Comparison of ENCODE assay signal across 8 mouse cellular contexts in the genomic region with DNA sequence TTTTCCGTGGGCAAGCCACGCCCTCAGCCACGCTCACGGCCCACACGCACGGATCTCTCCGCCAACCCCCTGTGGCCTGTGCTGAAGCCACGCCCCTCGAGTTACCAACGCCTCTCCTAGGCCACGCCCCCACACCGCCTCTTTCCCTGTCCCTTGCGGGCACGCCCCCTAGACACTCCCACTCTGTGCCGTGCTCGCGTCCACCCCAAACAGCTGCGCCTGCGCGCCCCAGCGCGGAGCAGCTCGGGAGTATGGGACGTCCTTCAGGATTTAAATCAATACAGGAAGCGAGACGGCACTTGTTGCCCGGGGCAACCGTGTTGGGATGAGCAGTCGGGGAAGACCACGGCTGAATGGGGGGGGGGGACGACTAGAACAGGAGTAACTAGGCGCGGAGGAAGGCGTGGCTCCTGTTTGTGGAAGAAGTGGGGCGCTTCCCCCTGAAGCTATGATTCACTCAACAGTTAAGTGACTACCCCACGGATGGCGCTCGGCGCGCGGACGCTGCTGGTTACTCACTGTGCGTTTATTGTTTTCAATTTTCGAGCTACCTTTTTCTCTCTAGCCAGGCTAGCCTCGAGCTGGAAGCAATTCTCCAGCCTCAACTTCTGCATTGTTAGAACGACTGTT. TPM values are rescaled to one million over a fixed set of nuclear protein-coding genes. Genes with fewer than 3 reads are reported as not detected.
DNase-seq lines count a peak whose midpoint lies in the region; ATAC-seq and TF ChIP-seq lines count a peak whose summit lies in the region.

No protein-coding gene starts in this region.

- no peaks in the 10 kb centered on the region for H3K27me3 ChIP-seq in G1E (ENCODE audit: insufficient read depth, low read length)
- H3K27me3 ChIP-seq in cerebellum, adult 2 months (ENCODE audit: control insufficient read depth, insufficient read depth, low read length) = no peaks in the 10 kb centered on the region
- H3K27me3 ChIP-seq in forebrain, postnatal 0 days (ENCODE audit: insufficient read depth, low read length) = no peaks in the 10 kb centered on the region
- no peaks in the 10 kb centered on the region for H3K27me3 ChIP-seq in lung, embryonic 15.5 days

- H3K27ac ChIP-seq in cerebellum, adult 2 months (ENCODE audit: insufficient read depth, low read length) = no peak overlapping the region
- peak overlapping the region; percentile 87 for H3K27ac ChIP-seq in forebrain, postnatal 0 days (ENCODE audit: low read depth, low read length)
- peak overlapping the region; percentile 73 for H3K27ac ChIP-seq in lung, embryonic 15.5 days

- 1% methylated on average over 46 of the region's 46 CpGs for WGBS in cerebellum, adult 2 months
- 1% methylated on average over 45 of the region's 46 CpGs for WGBS in forebrain, postnatal 0 days
- WGBS in lung, embryonic 15.5 days = under 1% methylated on average over 45 of the region's 46 CpGs

- peak overlapping the region; percentile 92 for H3K4me2 ChIP-seq in forebrain, postnatal 0 days (ENCODE audit: low read depth)
- peak overlapping the region; percentile 80 for H3K4me2 ChIP-seq in lung, embryonic 15.5 days

- H3K4me3 ChIP-seq in G1E (ENCODE audit: low read depth, low read length) = peak overlapping the region; percentile 85
- peak overlapping the region; percentile 58 for H3K4me3 ChIP-seq in cerebellum, adult 2 months (replicated peaks; ENCODE audit: insufficient read depth, low read depth, low read length)
- peak overlapping the region; percentile 71 for H3K4me3 ChIP-seq in forebrain, postnatal 0 days (ENCODE audit: low read depth, low read length)
- H3K4me3 ChIP-seq in lung, embryonic 15.5 days = peak overlapping the region; percentile 71

- peaks cover 38% of the 10 kb centered on the region for H3K36me3 ChIP-seq in G1E (replicated peaks)
- peaks cover 11% of the 10 kb centered on the region; the same call in 1 of the 2 replicates for H3K36me3 ChIP-seq in forebrain, postnatal 0 days (ENCODE audit: insufficient read depth)
- peaks cover 15% of the 10 kb centered on the region for H3K36me3 ChIP-seq in lung, embryonic 15.5 days

- H3K9me3 ChIP-seq in G1E (replicated peaks) = no peaks in the 10 kb centered on the region
- no peaks in the 10 kb centered on the region for H3K9me3 ChIP-seq in forebrain, postnatal 0 days (ENCODE audit: low read length)
- H3K9me3 ChIP-seq in lung, embryonic 15.5 days = no peaks in the 10 kb centered on the region

- no peak for TF ChIP-seq POLR2A in cerebellum, adult 2 months (IDR thresholded peaks at IDR 0.05; ENCODE audit: borderline replicate concordance, insufficient read depth, low read length)

- DNase-seq in G1E (ENCODE audit: low spot score) = peak; percentile 84
- peak; percentile 100 for DNase-seq in cerebellum, adult 2 months
- DNase-seq in forebrain, postnatal 0 days = peak; percentile 100
- DNase-seq in heart, postnatal 4 days = peak; percentile 100
- peak; percentile 100 for DNase-seq in layer of hippocampus, adult 8-10 months (ENCODE audit: low spot score in 2 of 2)
- peak; percentile 100 for DNase-seq in ovary, adult 18-20 months (ENCODE audit: low spot score)
- DNase-seq in thymus, postnatal 0 days (ENCODE audit: low spot score) = peak; percentile 100

- H3K4me1 ChIP-seq in G1E (ENCODE audit: insufficient read depth, low read depth, low read length) = peaks cover 75% of the 10 kb centered on the region
- H3K4me1 ChIP-seq in cerebellum, adult 2 months (ENCODE audit: control insufficient read depth, insufficient read depth, low read length) = peaks cover 4% of the 10 kb centered on the region; the same call in 1 of the 2 replicates
- H3K4me1 ChIP-seq in forebrain, postnatal 0 days (ENCODE audit: insufficient read depth) = peaks cover 22% of the 10 kb centered on the region
- H3K4me1 ChIP-seq in lung, embryonic 15.5 days = peaks cover 33% of the 10 kb centered on the region

- peak; percentile 78 for ATAC-seq in G1E (ENCODE audit: extremely low read depth, insufficient number of reproducible peaks, low FRiP score, poor library complexity, severe bottlenecking)
- ATAC-seq in forebrain, postnatal 0 days = peak; percentile 98
- ATAC-seq in lung, embryonic 15.5 days (ENCODE audit: borderline replicate concordance, extremely low read depth, low FRiP score, low TSS enrichment) = peak; percentile 95

- TF ChIP-seq CTCF in G1E (IDR thresholded peaks at IDR 0.05; ENCODE audit: low read depth, low read length) = no peak
- no peak for TF ChIP-seq CTCF in cerebellum, adult 2 months (IDR thresholded peaks at IDR 0.05; ENCODE audit: borderline replicate concordance, insufficient read depth, low read depth, low read length)
- peak; percentile 32; the same call in 1 of the 2 replicates for TF ChIP-seq CTCF in forebrain, postnatal 0 days (IDR thresholded peaks at IDR 0.05; ENCODE audit: low read depth)

- peak overlapping the region; percentile 81 for H3K9ac ChIP-seq in forebrain, postnatal 0 days
- H3K9ac ChIP-seq in lung, embryonic 15.5 days = peak overlapping the region; percentile 50

RNA-seq across cellular contexts. Expression of a gene that starts 0.4 kb away (rescaled TPM):
- 29.7 and 65.2 TPM in 2 replicates for total RNA-seq in G1E (2014; fragmentation: Nextera tagmentation)
- total RNA-seq in G1E (2017) = 15.8 and 22.8 TPM in 2 replicates
- 88.9 and 96.2 TPM in 2 replicates for polyA plus RNA-seq in G1E (2012)
- 75.8 and 81.5 TPM in 2 replicates for polyA plus RNA-seq in cerebellum, adult 2 months (2012; rRNA removed)
- total RNA-seq in forebrain, postnatal 0 days (2014; rRNA removed) = 60.2 and 67.2 TPM in 2 replicates
- 128 and 132 TPM in 2 replicates for polyA plus RNA-seq in forebrain, postnatal 0 days (2015; fragmentation: Nextera tagmentation; extraction: Ambion mirVana)
- 10 to 100 TPM; 55.4 to 56.8 TPM for total RNA-seq in heart, postnatal 4 days (2021)
- total RNA-seq in layer of hippocampus, adult 8-10 months (2022) = 10 to 100 TPM; 64.6 to 72.1 (median 67.2) TPM
- 110 and 115 TPM in 2 replicates for polyA plus RNA-seq in lung, embryonic 15.5 days (2015; fragmentation: Nextera tagmentation; extraction: Ambion mirVana)
- polyA plus RNA-seq in thymus, postnatal 0 days (2015; fragmentation: Nextera tagmentation; extraction: Ambion mirVana) = 87.1 and 96.9 TPM in 2 replicates

RNA-seq across cellular contexts. Expression of a gene that starts 5.6 kb away (rescaled TPM):
- total RNA-seq in G1E (2014; fragmentation: Nextera tagmentation) (9.6 and 11.9 TPM in 2 replicates), G1E (2017) (60.4 and 69.7 TPM in 2 replicates)
- 186 and 220 TPM in 2 replicates for polyA plus RNA-seq in G1E (2012)
- polyA plus RNA-seq in cerebellum, adult 2 months (2012; rRNA removed) = 87.7 and 93.1 TPM in 2 replicates
- 126 and 139 TPM in 2 replicates for total RNA-seq in forebrain, postnatal 0 days (2014; rRNA removed)
- polyA plus RNA-seq in forebrain, postnatal 0 days (2015; fragmentation: Nextera tagmentation; extraction: Ambion mirVana) = 111 and 125 TPM in 2 replicates
- 10 to 100 TPM; 52.9 to 55.9 TPM for total RNA-seq in heart, postnatal 4 days (2021)
- total RNA-seq in layer of hippocampus, adult 8-10 months (2022) = 10 to 100 TPM; 64.3 to 78.5 (median 72.6) TPM
- polyA plus RNA-seq in lung, embryonic 15.5 days (2015; fragmentation: Nextera tagmentation; extraction: Ambion mirVana) = 75.9 and 79.8 TPM in 2 replicates
- polyA plus RNA-seq in thymus, postnatal 0 days (2015; fragmentation: Nextera tagmentation; extraction: Ambion mirVana) = 71.3 and 78.7 TPM in 2 replicates

RNA-seq across cellular contexts. Expression of a gene that starts 5.6 kb away (rescaled TPM):
- total RNA-seq in G1E (2014; fragmentation: Nextera tagmentation) (1.1 TPM in 1 of 2 replicates, not detected in the other), G1E (2017) (2.6 and 4.1 TPM in 2 replicates)
- 0.72 and 1.3 TPM in 2 replicates for polyA plus RNA-seq in G1E (2012)
- 10.2 and 10.8 TPM in 2 replicates for polyA plus RNA-seq in cerebellum, adult 2 months (2012; rRNA removed)
- 2.5 and 3.3 TPM in 2 replicates for total RNA-seq in forebrain, postnatal 0 days (2014; rRNA removed)
- 5.0 and 7.3 TPM in 2 replicates for polyA plus RNA-seq in forebrain, postnatal 0 days (2015; fragmentation: Nextera tagmentation; extraction: Ambion mirVana)
- total RNA-seq in heart, postnatal 4 days (2021) = under 1 TPM; 0.55 to 0.70 TPM
- 1 to 10 TPM; 2.7 to 5.5 (median 4.5) TPM for total RNA-seq in layer of hippocampus, adult 8-10 months (2022)
- 1.6 and 2.7 TPM in 2 replicates for polyA plus RNA-seq in lung, embryonic 15.5 days (2015; fragmentation: Nextera tagmentation; extraction: Ambion mirVana)
- polyA plus RNA-seq in thymus, postnatal 0 days (2015; fragmentation: Nextera tagmentation; extraction: Ambion mirVana) = 2.3 TPM in 2 replicates

RNA-seq across cellular contexts. Expression of a gene that starts 10.1 kb away (rescaled TPM):
- total RNA-seq in G1E (2014; fragmentation: Nextera tagmentation) (1.2 and 3.1 TPM in 2 replicates), G1E (2017) (0.38 and 0.93 TPM in 2 replicates)
- polyA plus RNA-seq in G1E (2012) = 7.2 and 7.4 TPM in 2 replicates
- polyA plus RNA-seq in cerebellum, adult 2 months (2012; rRNA removed) = 10.7 and 13.8 TPM in 2 replicates
- 5.8 and 16.6 TPM in 2 replicates for total RNA-seq in forebrain, postnatal 0 days (2014; rRNA removed)
- 1.9 and 3.7 TPM in 2 replicates for polyA plus RNA-seq in forebrain, postnatal 0 days (2015; fragmentation: Nextera tagmentation; extraction: Ambion mirVana)
- under 1 TPM; 0.72 to 0.98 TPM for total RNA-seq in heart, postnatal 4 days (2021)
- 1 to 10 TPM; 2.9 to 9.7 (median 4.2) TPM for total RNA-seq in layer of hippocampus, adult 8-10 months (2022)
- polyA plus RNA-seq in lung, embryonic 15.5 days (2015; fragmentation: Nextera tagmentation; extraction: Ambion mirVana) = 0.45 and 2.3 TPM in 2 replicates
- polyA plus RNA-seq in thymus, postnatal 0 days (2015; fragmentation: Nextera tagmentation; extraction: Ambion mirVana) = 0.72 and 1.5 TPM in 2 replicates

RNA-seq across cellular contexts. Expression of a gene that starts 13.1 kb away (rescaled TPM):
- total RNA-seq in G1E (2014; fragmentation: Nextera tagmentation) = 2.0 TPM in 1 of 2 replicates, not detected in the other
- total RNA-seq in G1E (2017) = 0.17 and 1.2 TPM in 2 replicates
- polyA plus RNA-seq in G1E (2012) = 0.52 and 0.65 TPM in 2 replicates
- polyA plus RNA-seq in cerebellum, adult 2 months (2012; rRNA removed) = 0.24 and 0.36 TPM in 2 replicates
- not detected in 2 replicates for total RNA-seq in forebrain, postnatal 0 days (2014; rRNA removed)
- 0.16 and 0.20 TPM in 2 replicates for polyA plus RNA-seq in forebrain, postnatal 0 days (2015; fragmentation: Nextera tagmentation; extraction: Ambion mirVana)
- 1 to 10 TPM in 1 of 2 experiments, under 1 TPM in 1; 0.63 to 2.0 TPM for total RNA-seq in heart, postnatal 4 days (2021)
- 1 to 10 TPM; 1.0 to 3.2 (median 1.4) TPM for total RNA-seq in layer of hippocampus, adult 8-10 months (2022)
- polyA plus RNA-seq in lung, embryonic 15.5 days (2015; fragmentation: Nextera tagmentation; extraction: Ambion mirVana) = 2.0 and 3.0 TPM in 2 replicates
- polyA plus RNA-seq in thymus, postnatal 0 days (2015; fragmentation: Nextera tagmentation; extraction: Ambion mirVana) = 1.7 and 3.0 TPM in 2 replicates
